Mouse (Mus musculus) kidney, postnatal 0 days (tissue): Measurements from ENCODE around the gene Slc12a9. TPM values are rescaled to one million over a fixed set of nuclear protein-coding genes. Genes with fewer than 3 reads are reported as not detected.
A peak's percentile ranks its signal among the peaks of the same experiment; 100 is the strongest.

ENCODE experiments used
- ATAC-seq: fragments of 200-750 bp; cut with Nextera tagmentation; replicated peaks from 2 replicates; pipeline ENCODE4 v1.8.0; 2017; ENCODE audit warnings: low read depth, moderate number of reproducible peaks, moderate TSS enrichment, moderate library complexity; ENCODE audit not compliant: low FRiP score
- DNase-seq: peaks from one replicate; pipeline ENCODE4 v3.0.0-alpha.2; 2016; ENCODE audit warnings: low spot score
- H3K27ac ChIP-seq: fragments of 300-500 bp; sonication (generic); 2 replicates; pipeline ENCODE4 v1.5.1; 2014; ENCODE audit warnings: mild to moderate bottlenecking
- H3K27me3 ChIP-seq: fragments of 300-500 bp; sonication (generic); 2 replicates; pipeline ENCODE4 v1.6.1; 2014; ENCODE audit warnings: low read length, mixed read lengths; ENCODE audit not compliant: insufficient read depth
- H3K36me3 ChIP-seq: fragments of 300-500 bp; sonication (generic); 2 replicates; pipeline ENCODE4 v1.6.1; 2014; ENCODE audit warnings: low read length, mixed read lengths; ENCODE audit not compliant: insufficient read depth
- H3K4me1 ChIP-seq: fragments of 300-500 bp; sonication (generic); replicated peaks from 2 replicates; pipeline ENCODE4 v1.6.1; 2014; ENCODE audit warnings: antibody characterized with exemption, low read length, mixed read lengths; ENCODE audit not compliant: insufficient read depth
- H3K4me2 ChIP-seq: fragments of 300-500 bp; sonication (generic); 2 replicates; pipeline ENCODE4 v1.6.1; 2014; ENCODE audit warnings: mild to moderate bottlenecking, low read length, moderate library complexity, mixed read lengths
- H3K4me3 ChIP-seq: fragments of 300-500 bp; sonication (generic); replicated peaks from 2 replicates; pipeline ENCODE4 v1.5.1; 2014; ENCODE audit warnings: low read depth, low read length
- H3K9ac ChIP-seq: fragments of 300-500 bp; sonication (generic); 2 replicates; pipeline ENCODE4 v1.6.1; 2014; ENCODE audit warnings: low read depth, low read length
- H3K9me3 ChIP-seq: fragments of 300-500 bp; sonication (generic); replicated peaks from 2 replicates; pipeline ENCODE4 v1.6.1; 2016; ENCODE audit warnings: low read length, inconsistent platforms, mixed read lengths
- CTCF ChIP-seq: IDR thresholded peaks from 2 replicates; pipeline ENCODE4 v1.5.1; 2016; ENCODE audit warnings: antibody characterized with exemption, low read depth, mild to moderate bottlenecking, moderate library complexity
- WGBS: fragments of 180-500 bp; shearing (Covaris S2); extraction: QIAGEN DNeasy Blood & Tissue Kit; methylation state at CpG from one replicate; pipeline ENCODE4 v1.1.7; 2014; 5-methylcytosine and 5-hydroxymethylcytosine counted together
- polyA plus RNA-seq: library from polyadenylated mRNA; unstranded; fragments of >200 nt; fragmentation: Nextera tagmentation; extraction: Ambion mirVana; gene quantifications from 2 replicates; pipeline ENCODE4 v1.2.1, GENCODE M21; 2015

The Slc12a9 gene
- polyA plus RNA-seq, 1 experiment from 2014 or later: 11.8 TPM

DNA sequence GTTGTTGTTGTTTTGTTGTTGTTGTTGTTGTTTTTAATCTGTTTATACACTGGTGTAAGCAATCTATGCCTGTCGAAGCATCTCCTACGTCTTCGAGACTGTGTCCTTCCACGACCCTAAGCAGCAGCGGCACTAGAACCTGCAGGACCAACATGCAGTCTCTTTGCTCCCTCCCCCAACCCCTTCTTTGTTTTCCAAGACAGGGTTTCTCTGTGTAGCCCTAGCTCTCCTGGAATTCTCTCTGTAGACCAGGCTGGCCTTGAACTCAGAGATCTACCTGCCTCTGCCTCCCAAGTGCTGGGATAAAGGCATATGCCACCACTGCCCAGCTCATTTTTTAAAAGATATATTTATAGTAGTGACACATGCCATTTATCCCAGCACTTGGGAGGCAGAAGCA, 10.0 kb upstream of the Slc12a9 start:
- no peaks in the 10 kb centered on the region for H3K27me3 ChIP-seq
- no peak for TF ChIP-seq CTCF
- DNase-seq (no peak), ATAC-seq (no peak)
- H3K36me3 ChIP-seq: no peaks in the 10 kb centered on the region
- H3K9ac ChIP-seq: no peak overlapping the region
- H3K4me2 ChIP-seq: no peak overlapping the region
- 97% methylated on average over 5 of the region's 5 CpGs for WGBS
- H3K9me3 ChIP-seq: no peaks in the 10 kb centered on the region
- no peak overlapping the region for H3K27ac ChIP-seq
- no peak overlapping the region for H3K4me3 ChIP-seq
- peaks cover 20% of the 10 kb centered on the region for H3K4me1 ChIP-seq

DNA sequence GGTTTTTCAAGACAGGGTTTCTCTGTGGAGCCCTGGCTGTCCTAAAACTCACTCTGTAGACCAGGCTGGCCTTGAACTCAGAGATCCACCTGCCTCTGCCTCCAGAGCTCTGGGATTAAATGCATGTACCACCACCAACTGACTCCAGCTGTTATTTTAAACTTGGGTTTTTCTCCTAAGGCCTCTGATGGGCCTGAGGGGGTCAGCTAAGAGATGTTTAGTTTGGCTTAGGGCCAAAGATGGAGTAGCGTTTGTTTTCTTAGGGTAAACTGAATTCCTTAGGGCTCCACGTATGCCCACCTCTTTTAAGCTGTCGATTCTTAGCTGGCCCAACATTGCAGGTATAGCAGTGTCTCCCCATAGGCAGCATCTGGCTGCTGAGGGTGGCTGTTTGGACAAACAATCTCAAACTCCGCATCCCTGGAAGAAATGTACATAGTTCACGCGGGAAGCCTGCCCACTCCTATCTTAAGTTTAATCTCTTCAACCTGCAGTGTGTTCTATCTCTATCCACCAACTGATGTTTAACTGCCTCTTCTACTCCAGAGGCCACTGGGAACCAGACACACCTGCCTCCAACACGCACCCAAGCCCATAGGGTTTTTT, 9.1 kb upstream of the Slc12a9 start:
- H3K4me2 ChIP-seq: no peak overlapping the region
- no peak overlapping the region for H3K27ac ChIP-seq
- no peak for TF ChIP-seq CTCF
- 45% methylated on average over 7 of the region's 7 CpGs for WGBS
- no peaks in the 10 kb centered on the region for H3K9me3 ChIP-seq
- no peak overlapping the region for H3K4me3 ChIP-seq
- no peaks in the 10 kb centered on the region for H3K36me3 ChIP-seq
- ATAC-seq (no peak), DNase-seq (no peak)
- H3K27me3 ChIP-seq: no peaks in the 10 kb centered on the region
- H3K9ac ChIP-seq: no peak overlapping the region
- H3K4me1 ChIP-seq: peaks cover 17% of the 10 kb centered on the region

DNA sequence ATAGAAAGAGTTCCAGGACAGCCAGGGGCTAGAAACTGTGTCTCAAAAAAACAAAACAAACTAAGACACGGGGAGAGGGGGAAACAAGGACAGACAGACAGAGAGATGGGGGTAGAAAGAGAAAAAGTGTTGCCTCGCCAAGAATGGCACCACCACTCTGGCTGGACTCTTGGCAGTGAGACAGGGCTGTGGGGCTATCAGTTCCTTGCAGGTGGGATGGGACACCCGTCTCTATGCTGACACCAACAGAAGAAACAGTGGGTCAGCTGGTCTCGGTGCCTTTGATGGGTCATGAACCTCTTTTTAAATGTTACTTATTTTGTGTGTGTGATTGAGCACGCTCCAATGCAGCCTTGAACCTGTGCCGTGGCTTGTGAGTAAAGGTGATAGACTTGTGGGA, 6.8 kb upstream of the Slc12a9 start:
- H3K4me3 ChIP-seq: no peak overlapping the region
- WGBS: 66% methylated on average over 6 of the region's 6 CpGs

DNA sequence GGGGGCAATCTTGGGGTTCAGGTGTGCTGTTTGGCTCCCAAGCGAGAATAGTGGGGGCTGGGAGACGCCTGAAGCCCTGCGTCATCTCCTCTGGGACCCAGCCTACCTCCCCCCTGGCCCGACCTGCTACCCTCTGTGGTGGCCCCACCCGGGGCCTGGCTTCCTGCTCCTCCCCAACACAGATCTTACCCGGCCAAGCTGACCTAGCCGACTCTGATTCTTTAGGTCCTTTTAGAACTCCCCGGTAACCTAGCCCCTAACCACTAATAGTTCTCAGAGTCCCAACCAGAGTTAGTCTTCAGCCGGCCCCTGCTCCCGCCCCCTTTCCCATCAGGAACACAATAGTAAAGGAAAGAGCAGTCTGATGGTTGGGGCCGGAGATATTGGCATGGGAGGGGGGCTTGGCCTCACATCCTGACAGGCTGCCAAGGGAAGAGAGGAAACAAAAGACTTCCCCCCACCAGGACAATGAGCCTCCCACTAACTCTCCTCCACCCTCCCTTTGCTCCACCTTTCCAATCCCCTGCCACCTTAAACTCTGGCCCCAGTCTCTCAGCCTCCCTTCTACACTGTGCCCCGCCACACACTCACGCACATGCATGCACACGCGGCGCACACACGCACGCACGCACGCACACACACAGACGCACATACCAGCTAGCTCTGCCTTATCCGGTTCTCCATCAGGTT, 6.0 kb upstream of the Slc12a9 start:
- no peaks in the 10 kb centered on the region for H3K27me3 ChIP-seq
- TF ChIP-seq CTCF: no peak
- peaks cover 10% of the 10 kb centered on the region for H3K4me1 ChIP-seq
- no peaks in the 10 kb centered on the region for H3K9me3 ChIP-seq
- H3K9ac ChIP-seq: peak overlapping the region; percentile 59
- 9% methylated on average over 22 of the region's 22 CpGs for WGBS
- peak overlapping the region; percentile 91 for H3K27ac ChIP-seq
- peak overlapping the region; percentile 81 for H3K4me2 ChIP-seq
- peak overlapping the region; percentile 34 for H3K4me3 ChIP-seq
- no peaks in the 10 kb centered on the region for H3K36me3 ChIP-seq
- ATAC-seq (peak; percentile 48), DNase-seq (peak; percentile 71)

More for the DNA sequence above, 6.8 kb upstream of the Slc12a9 start:
- Histone ChIP-seq H3K4me1 (peaks cover 10% of the 10 kb centered on the region), H3K36me3 (no peaks in the 10 kb centered on the region), H3K27me3 (no peaks in the 10 kb centered on the region), H3K4me2 (no peak overlapping the region), H3K9ac (no peak overlapping the region), H3K9me3 (no peaks in the 10 kb centered on the region), H3K27ac (peak overlapping the region; percentile 91)
- no peak for TF ChIP-seq CTCF
- ATAC-seq: no peak
- no peak for DNase-seq

DNA sequence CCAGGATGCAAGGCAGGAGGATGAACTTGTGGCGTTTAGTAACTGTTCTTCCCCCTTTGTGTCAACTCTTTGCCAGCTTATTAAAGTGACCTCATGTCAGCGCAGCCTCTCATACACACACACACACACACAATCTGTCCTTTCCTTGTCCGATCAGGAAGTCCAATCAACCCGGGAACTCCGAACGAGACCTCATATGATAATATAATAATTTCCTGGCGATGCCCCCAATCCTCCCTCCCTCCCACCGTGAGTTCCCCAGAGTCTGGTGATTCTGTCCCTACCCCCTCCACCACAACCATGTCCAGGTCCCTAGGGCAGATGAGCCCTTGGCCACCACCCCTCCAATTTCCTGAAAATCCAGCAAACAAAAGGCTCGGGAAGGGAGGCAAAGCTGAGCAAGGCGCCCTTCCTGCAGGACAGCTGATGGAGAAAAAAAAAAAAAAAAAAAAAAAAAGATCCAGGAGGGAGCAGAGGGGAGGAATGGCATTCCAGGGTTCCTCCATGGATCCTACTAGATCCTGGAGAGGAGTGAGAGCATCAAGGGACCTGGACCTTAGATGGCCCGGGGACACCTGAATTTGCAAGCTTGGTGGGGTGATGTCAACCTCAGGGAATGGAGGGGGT, 5.4 kb upstream of the Slc12a9 start:
- Histone ChIP-seq H3K27me3 (no peaks in the 10 kb centered on the region), H3K4me3 (peak overlapping the region; percentile 34), H3K36me3 (no peaks in the 10 kb centered on the region), H3K9me3 (no peaks in the 10 kb centered on the region), H3K9ac (peak overlapping the region; percentile 59), H3K4me2 (peak overlapping the region; percentile 81), H3K4me1 (peaks cover 10% of the 10 kb centered on the region), H3K27ac (peak overlapping the region; percentile 91)
- WGBS: under 1% methylated on average over 11 of the region's 11 CpGs
- DNase-seq: peak; percentile 72
- ATAC-seq: peak; percentile 35
- TF ChIP-seq CTCF: no peak

DNA sequence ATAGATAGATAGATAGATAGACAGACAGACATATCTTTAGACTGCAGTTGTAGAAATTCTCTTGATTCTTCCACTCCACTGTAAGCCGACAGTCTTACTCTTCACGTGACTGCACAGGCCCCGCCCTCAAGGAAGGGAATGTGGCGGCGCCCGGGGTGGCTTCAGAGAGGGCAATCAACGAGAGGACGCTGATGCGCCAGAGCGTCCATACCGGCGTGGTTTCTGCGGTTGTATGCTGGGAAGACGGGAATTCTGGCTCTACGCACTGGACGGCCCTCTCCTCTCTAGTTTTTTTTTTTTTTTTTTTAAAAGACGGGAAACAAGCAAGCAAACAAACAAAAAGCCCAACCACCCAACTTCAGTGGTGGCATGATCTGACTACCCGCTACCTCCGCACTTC, 4.9 kb upstream of the Slc12a9 start:
- peak overlapping the region; percentile 91 for H3K27ac ChIP-seq
- TF ChIP-seq CTCF: no peak
- H3K4me1 ChIP-seq: peaks cover 10% of the 10 kb centered on the region
- H3K36me3 ChIP-seq: no peaks in the 10 kb centered on the region
- peak overlapping the region; percentile 34 for H3K4me3 ChIP-seq
- ATAC-seq (peak; percentile 72), DNase-seq (peak; percentile 97)
- H3K9ac ChIP-seq: peak overlapping the region; percentile 59
- under 1% methylated on average over 19 of the region's 19 CpGs for WGBS
- H3K27me3 ChIP-seq: no peaks in the 10 kb centered on the region
- H3K4me2 ChIP-seq: peak overlapping the region; percentile 81
- no peaks in the 10 kb centered on the region for H3K9me3 ChIP-seq
